Mouse (Mus musculus) liver, postnatal 0 days (tissue): ENCODE data around the gene Psmb4.

Experiments
- CTCF ChIP-seq: sonication (generic); IDR thresholded peaks from 2 replicates; pipeline ENCODE4 v1.5.1; 2016; ENCODE audit warnings: antibody characterized with exemption, low read depth
- EP300 ChIP-seq: IDR thresholded peaks from 2 replicates; pipeline ENCODE4 v1.6.1; 2016; ENCODE audit warnings: antibody characterized with exemption, low read depth, mild to moderate bottlenecking

DNA sequence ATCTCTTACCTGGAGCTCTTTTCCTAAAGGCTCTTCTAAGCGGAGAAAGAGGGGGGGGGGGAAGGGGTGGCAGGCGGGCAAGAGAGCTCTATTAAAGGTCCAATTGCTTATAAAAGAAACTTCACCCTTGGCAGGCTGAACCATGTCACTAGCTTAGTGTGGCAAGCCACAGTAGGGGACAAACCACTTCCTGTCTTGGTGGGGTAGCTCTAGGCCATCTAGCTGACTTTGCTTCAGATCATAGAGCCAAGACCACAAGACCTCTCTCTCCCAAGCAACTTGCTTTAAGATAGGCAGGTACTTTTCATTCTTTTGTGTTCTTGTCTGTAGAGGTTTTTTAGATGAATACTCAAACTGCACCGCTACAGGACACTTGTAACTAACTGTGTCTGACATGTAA lies 35.0 kb downstream of the Psmb4 start:
- TF ChIP-seq CTCF (no peak), EP300 (no peak)
